Mouse (Mus musculus): ENCODE measurements around the gene Acyp2. TPM values are rescaled to one million over a fixed set of nuclear protein-coding genes. Genes with fewer than 3 reads are reported as not detected.

Gene Acyp2
- polyA plus RNA-seq, 1 experiment from 2014 or later = 6.1 TPM

DNA sequence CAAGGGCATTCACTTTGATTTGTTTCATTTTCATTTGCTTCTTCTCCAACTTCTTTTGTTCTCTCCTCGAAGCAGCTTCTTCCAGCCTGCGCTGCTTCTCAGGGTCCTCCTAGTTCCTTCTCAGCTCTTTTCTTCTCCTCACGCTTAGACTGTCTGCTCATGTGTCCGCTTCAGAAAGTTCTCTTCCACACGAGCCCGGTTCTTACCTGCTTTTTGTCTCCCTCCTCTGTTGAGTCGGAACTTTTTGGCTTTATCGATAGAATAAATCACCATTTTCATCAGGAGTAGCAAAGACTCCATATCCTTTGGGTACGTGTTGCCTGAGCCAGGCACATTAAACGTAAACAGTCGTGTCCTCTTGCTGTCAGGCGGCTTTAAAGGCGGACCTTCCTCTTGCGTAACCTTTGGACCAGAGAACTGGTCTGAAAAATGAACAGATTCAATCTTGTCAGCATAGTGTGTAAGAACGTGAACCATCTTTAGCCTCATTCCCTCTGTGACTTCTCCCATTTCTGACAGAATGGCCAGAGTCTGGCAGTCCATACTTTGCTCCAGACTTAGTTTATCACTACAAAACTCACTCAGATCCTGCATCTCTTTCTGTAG, 76.5 kb downstream of the Acyp2 start:
- H3K9ac ChIP-seq = no peak overlapping the region
- H3K9me3 ChIP-seq = no peaks in the 10 kb centered on the region
- no peaks in the 10 kb centered on the region for H3K36me3 ChIP-seq
- no peak for ATAC-seq (ENCODE audit: insufficient number of reproducible peaks, insufficient read depth, low FRiP score, low TSS enrichment, low read depth)
- no peak overlapping the region for H3K27ac ChIP-seq
- no peaks in the 10 kb centered on the region for H3K4me1 ChIP-seq
- H3K4me2 ChIP-seq = no peak overlapping the region
- no peaks in the 10 kb centered on the region for H3K27me3 ChIP-seq
- WGBS = 86% methylated on average over 15 of the region's 15 CpGs
- no peak overlapping the region for H3K4me3 ChIP-seq

DNA sequence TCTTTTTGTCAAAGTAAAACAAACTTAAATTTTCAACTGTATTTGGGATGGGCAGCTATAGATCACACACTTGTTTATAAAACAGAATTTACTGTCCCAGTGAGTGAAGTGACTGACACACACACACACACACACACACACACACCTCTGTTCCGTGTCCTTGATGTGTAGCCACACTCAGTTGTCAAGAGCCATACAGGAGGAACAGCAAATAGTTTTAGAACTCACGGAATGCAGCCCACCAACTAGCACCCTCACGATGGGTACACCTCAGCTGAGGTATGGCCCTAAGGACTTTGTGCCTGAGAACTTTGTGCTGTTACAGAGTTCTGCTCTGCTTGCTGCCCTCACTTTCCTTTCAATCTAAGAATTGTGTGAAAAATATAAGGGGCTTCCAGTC, 78.8 kb downstream of the Acyp2 start:
- no peak for ATAC-seq (ENCODE audit: insufficient number of reproducible peaks, insufficient read depth, low FRiP score, low TSS enrichment, low read depth)
- no peak overlapping the region for H3K27ac ChIP-seq
- no peaks in the 10 kb centered on the region for H3K9me3 ChIP-seq
- 87% methylated on average over 3 of the region's 3 CpGs for WGBS
- no peak overlapping the region for H3K9ac ChIP-seq
- H3K36me3 ChIP-seq = no peaks in the 10 kb centered on the region
- no peaks in the 10 kb centered on the region for H3K4me1 ChIP-seq
- H3K4me3 ChIP-seq = no peak overlapping the region
- H3K4me2 ChIP-seq = no peak overlapping the region
- H3K27me3 ChIP-seq = no peaks in the 10 kb centered on the region

DNA sequence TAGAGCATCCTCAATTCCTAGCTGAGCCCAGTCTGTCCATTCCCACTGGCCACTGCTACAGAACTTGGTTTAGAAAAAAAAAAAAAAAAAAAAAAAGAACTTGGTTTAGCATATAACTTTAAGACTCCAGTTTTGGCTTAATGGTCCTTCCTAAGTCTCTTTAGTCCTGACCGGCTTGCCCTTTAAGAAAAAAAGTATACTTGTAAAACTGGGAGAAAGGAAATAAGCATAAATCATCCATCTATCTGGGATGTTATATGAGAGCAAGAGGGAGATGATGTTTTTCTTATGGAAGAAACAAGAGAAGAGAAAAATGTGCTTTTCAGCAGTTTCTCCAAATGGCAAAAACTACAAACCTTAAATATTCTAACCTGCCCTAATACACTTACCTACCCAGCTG, 89.2 kb downstream of the Acyp2 start:
- Histone ChIP-seq H3K4me3 (no peak overlapping the region), H3K9me3 (no peaks in the 10 kb centered on the region), H3K36me3 (no peaks in the 10 kb centered on the region), H3K4me2 (no peak overlapping the region), H3K9ac (no peak overlapping the region), H3K4me1 (no peaks in the 10 kb centered on the region), H3K27me3 (no peaks in the 10 kb centered on the region), H3K27ac (no peak overlapping the region)
- WGBS = 97% methylated on average over 1 of the region's 1 CpGs
- no peak for ATAC-seq (ENCODE audit: insufficient number of reproducible peaks, insufficient read depth, low FRiP score, low TSS enrichment, low read depth)

DNA sequence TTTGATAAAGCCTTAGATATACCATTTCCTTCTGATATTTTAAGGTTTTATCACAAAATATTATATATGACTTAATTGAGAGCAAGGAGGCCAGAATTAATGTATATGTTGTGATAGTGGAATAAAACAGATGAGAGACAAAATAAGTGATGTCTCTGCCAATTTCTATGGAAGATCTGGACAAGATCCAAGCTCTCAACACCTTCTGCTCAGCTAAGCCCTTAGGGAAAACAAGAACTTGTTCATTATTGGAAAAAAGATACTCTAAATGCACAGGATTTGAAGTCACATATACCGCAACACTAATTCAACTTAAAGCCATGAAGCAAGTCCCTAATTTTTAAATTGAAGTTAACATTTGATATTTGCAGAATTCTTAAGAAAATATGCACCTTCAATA, 96.0 kb downstream of the Acyp2 start:
- no peak overlapping the region for H3K4me2 ChIP-seq
- no peak for ATAC-seq (ENCODE audit: insufficient number of reproducible peaks, insufficient read depth, low FRiP score, low TSS enrichment, low read depth)

DNA sequence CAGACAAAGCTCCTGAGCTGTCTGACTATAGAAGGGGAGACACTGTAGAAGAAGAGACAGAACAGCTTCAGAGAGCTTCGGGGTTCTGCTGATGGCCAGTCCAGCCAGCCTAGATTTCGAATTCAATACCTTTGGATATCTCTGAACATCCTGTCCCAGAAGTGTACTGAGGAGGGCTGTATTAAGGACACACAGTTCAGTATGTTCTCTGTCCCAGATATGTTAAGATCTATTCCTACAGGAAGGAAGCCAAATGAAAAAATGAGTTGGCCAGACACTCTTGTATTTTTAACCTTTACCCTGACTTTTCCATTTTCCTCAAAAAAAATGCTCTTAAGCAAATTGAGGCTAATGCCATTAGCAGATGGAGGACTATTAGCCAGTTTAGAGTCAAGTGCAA, 132.3 kb downstream of the Acyp2 start:
- ATAC-seq (ENCODE audit: insufficient number of reproducible peaks, insufficient read depth, low FRiP score, low TSS enrichment, low read depth) = no peak
- no peaks in the 10 kb centered on the region for H3K4me1 ChIP-seq
- H3K9ac ChIP-seq = no peak overlapping the region
- H3K4me2 ChIP-seq = no peak overlapping the region
- H3K27me3 ChIP-seq = no peaks in the 10 kb centered on the region
- no peaks in the 10 kb centered on the region for H3K36me3 ChIP-seq
- no peak overlapping the region for H3K4me3 ChIP-seq
- no peak overlapping the region for H3K27ac ChIP-seq
- H3K9me3 ChIP-seq = no peaks in the 10 kb centered on the region
- 81% methylated on average over 2 of the region's 2 CpGs for WGBS

More for the DNA sequence above, 96.0 kb downstream of the Acyp2 start:
- Histone ChIP-seq H3K27me3 (no peaks in the 10 kb centered on the region), H3K36me3 (no peaks in the 10 kb centered on the region), H3K4me1 (no peaks in the 10 kb centered on the region), H3K9me3 (no peaks in the 10 kb centered on the region), H3K27ac (no peak overlapping the region), H3K4me3 (no peak overlapping the region), H3K9ac (no peak overlapping the region)
- WGBS = 86% methylated on average over 1 of the region's 1 CpGs

DNA sequence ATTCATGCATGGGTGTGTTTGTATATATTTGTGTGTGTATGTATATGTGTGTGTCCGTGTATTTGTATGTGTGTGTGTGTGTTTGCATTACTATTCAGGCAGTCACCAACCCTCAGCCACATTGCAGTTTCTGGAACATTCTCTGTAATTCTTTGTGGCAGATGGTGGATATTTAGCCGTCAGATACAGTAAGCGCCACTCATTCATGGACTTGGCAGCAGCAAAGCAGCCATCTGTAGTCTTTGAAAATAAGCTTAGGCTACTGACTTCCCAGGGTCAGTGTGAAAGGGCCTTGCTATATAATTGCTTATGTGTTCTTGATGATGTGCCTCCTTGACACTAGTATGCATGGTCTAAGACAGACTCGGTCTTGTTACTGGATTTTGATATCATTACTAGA, 141.2 kb downstream of the Acyp2 start:
- Histone ChIP-seq H3K27ac (no peak overlapping the region), H3K27me3 (no peaks in the 10 kb centered on the region), H3K9me3 (no peaks in the 10 kb centered on the region), H3K36me3 (no peaks in the 10 kb centered on the region), H3K9ac (no peak overlapping the region), H3K4me2 (no peak overlapping the region), H3K4me3 (no peak overlapping the region), H3K4me1 (no peaks in the 10 kb centered on the region)
- 87% methylated on average over 4 of the region's 4 CpGs for WGBS
- no peak for ATAC-seq (ENCODE audit: insufficient number of reproducible peaks, insufficient read depth, low FRiP score, low TSS enrichment, low read depth)

DNA sequence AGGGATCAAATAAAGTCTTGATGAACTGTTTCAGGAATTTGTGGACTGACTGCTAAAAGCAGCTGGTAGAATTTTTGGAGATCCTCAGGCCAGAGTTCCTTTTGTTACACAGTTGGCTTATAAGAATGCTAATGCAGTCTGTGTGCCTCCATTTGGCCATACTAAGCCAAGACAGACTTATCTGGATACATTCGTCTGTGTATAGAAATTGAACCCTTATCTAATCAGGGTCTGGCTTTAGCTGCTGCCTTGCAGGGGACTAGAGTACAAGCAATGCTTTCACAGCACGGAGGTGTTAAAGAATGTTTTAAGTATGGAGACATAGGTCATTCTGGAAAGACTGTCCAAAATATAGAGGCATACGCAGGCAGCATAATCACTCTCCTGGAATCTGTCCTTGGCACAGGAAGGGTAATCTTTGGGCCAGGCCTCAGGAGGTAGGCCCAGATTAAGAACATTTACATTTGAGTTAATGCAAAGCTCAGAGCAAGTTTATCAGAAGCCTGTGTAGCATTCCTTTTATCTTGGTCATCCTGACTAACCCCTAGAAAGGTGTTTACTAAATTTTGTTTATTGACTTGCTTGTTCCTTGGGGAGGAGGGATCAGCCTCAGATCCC, 150.5 kb downstream of the Acyp2 start:
- ATAC-seq (ENCODE audit: insufficient number of reproducible peaks, insufficient read depth, low FRiP score, low TSS enrichment, low read depth) = no peak
- Histone ChIP-seq H3K4me3 (no peak overlapping the region), H3K27ac (no peak overlapping the region), H3K9ac (no peak overlapping the region), H3K9me3 (0 out of 2 replicates have a peak, but pooled peaks cover 4% of the 10 kb centered on the region), H3K27me3 (no peaks in the 10 kb centered on the region), H3K36me3 (no peaks in the 10 kb centered on the region), H3K4me1 (no peaks in the 10 kb centered on the region), H3K4me2 (no peak overlapping the region)
- WGBS = 77% methylated on average over 3 of the region's 3 CpGs

DNA sequence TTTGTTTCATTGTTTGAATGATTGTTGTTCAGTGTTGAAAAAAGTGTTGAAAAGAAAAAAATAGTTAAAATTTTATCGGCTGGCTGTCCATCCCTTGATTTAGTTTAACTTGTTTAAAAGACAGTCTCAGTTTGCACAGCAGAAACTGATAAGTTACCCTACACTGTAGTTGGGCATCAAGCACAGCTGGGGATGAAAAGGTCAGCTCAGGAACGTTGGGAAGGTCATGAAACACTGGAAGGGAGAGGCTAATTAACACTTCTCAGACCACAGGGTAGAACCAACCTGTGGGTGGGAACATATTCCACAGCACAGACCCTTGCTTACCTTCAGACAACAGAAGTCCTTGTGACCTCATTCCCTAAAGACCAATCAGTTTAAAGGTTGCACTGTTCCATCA, 152.2 kb downstream of the Acyp2 start:
- Histone ChIP-seq H3K27me3 (no peaks in the 10 kb centered on the region), H3K4me3 (no peak overlapping the region), H3K27ac (no peak overlapping the region), H3K9ac (no peak overlapping the region), H3K4me1 (no peaks in the 10 kb centered on the region), H3K4me2 (no peak overlapping the region), H3K36me3 (no peaks in the 10 kb centered on the region), H3K9me3 (0 out of 2 replicates have a peak, but pooled peaks cover 5% of the 10 kb centered on the region)
- 56% methylated on average over 2 of the region's 2 CpGs for WGBS
- no peak for ATAC-seq (ENCODE audit: insufficient number of reproducible peaks, insufficient read depth, low FRiP score, low TSS enrichment, low read depth)

DNA sequence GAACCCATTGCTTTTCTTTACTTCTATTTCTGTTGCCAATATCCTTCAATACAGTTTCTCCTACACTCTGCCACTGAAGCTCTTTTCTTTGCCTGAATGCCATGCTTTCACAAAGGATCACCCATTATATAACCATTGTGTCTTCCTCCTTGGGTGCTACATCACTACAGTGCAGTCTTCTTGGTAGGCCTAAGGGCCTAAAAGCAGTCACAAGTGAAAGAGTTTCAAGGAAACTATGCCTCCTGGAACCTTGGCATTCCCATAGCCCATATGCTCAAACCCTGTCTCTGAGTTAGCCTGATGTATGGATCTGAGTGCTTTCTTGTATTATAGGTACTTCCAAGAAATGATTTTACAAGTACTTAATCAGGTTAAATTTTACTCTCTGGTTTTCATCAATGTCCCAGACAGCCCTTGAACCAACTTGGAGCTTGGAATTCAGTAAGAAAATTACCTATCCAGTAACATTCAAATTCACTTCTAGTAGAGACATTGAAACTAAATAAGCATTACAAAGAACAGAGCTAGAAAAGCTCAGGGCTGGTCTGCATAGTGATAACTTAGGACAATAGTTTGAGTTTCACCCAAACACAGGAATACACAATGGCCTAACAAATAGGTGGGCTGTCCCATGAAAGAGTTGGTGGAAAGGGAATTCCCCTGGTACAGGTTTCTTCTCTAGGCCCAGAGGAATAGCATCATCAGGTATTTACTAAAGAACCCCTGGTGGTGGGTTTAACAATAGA, 157.7 kb downstream of the Acyp2 start:
- no peak overlapping the region for H3K4me2 ChIP-seq
- no peak for ATAC-seq (ENCODE audit: insufficient number of reproducible peaks, insufficient read depth, low FRiP score, low TSS enrichment, low read depth)
- H3K4me1 ChIP-seq = no peaks in the 10 kb centered on the region
- no peak overlapping the region for H3K9ac ChIP-seq
- no peaks in the 10 kb centered on the region for H3K27me3 ChIP-seq
- H3K36me3 ChIP-seq = no peaks in the 10 kb centered on the region
- no peak overlapping the region for H3K27ac ChIP-seq
- 0 out of 2 replicates have a peak, but pooled peaks cover 5% of the 10 kb centered on the region for H3K9me3 ChIP-seq
- no peak overlapping the region for H3K4me3 ChIP-seq

DNA sequence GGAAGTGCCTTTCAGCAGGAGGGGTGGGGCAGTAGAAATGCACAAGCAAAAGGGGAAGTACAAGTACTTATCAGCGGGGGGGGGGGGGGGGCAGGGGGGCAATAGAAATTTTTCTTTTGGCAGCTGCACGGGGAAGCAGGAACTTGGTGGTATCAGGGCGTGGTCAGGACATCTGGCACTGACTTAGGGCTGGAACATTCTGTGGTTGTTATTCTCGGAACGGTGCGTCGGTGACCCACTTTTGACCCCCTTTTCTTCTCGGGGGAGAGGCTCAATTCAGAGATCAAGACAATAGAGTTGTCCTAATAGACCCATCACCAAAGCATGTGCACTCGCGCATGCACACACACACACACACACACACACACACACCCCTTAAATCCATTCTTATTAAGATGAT, 161.2 kb downstream of the Acyp2 start:
- no peak overlapping the region for H3K4me3 ChIP-seq
- no peaks in the 10 kb centered on the region for H3K9me3 ChIP-seq
- H3K4me1 ChIP-seq = no peaks in the 10 kb centered on the region
- no peak for ATAC-seq (ENCODE audit: insufficient number of reproducible peaks, insufficient read depth, low FRiP score, low TSS enrichment, low read depth)
- H3K36me3 ChIP-seq = no peaks in the 10 kb centered on the region
- H3K9ac ChIP-seq = no peak overlapping the region
- H3K4me2 ChIP-seq = no peak overlapping the region
- H3K27ac ChIP-seq = no peak overlapping the region
- WGBS = 74% methylated on average over 10 of the region's 10 CpGs
- H3K27me3 ChIP-seq = no peaks in the 10 kb centered on the region

DNA sequence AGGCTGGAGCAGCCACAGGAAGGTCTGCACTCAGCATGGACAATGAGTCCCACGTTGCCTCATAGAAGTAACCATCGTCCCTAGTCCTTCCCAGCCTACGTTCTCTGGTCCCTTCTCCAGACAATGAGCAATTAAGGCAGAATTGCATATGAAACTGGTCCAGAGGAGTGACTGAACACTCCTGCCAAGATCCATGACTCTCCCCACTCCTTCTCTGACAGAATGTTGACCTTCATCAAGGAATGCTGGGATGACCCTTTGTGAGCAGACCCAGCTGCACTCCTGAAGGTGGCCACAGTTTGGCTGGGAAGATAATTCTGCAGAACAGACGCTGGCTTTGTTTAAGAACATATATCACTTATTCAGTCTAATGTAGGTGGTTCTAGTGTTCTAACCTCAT, 166.1 kb downstream of the Acyp2 start:
- Histone ChIP-seq H3K4me2 (no peak overlapping the region), H3K27me3 (no peaks in the 10 kb centered on the region), H3K27ac (no peak overlapping the region), H3K9me3 (no peaks in the 10 kb centered on the region), H3K36me3 (no peaks in the 10 kb centered on the region), H3K9ac (no peak overlapping the region), H3K4me3 (no peak overlapping the region), H3K4me1 (no peaks in the 10 kb centered on the region)
- no peak for ATAC-seq (ENCODE audit: insufficient number of reproducible peaks, insufficient read depth, low FRiP score, low TSS enrichment, low read depth)
- WGBS = 87% methylated on average over 4 of the region's 4 CpGs

All from embryonic facial prominence, embryonic 13.5 days (tissue).